ENCODE assay signal across 35 mouse cellular contexts in the genomic region with DNA sequence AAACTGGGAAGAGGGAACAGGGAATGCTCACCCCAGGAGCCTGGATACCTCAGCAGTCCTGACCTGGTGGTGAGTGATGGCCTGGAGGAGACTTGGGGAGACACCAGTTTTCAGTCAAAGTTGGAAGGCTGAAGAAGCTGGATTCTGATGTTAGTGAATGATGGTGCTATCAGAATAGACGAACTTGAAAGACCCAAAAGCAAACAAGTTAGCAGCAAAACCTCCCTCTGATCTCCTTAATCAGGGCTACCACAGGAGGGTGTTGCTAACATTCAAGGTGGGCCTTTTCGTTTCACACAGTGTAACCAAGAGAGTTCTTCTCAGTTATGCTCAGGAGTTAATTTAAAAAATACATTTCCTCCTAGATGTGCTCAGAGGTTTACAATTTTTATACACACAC. TPM values are rescaled to one million over a fixed set of nuclear protein-coding genes. Genes with fewer than 3 reads are reported as not detected.
"Had no signal": no experiment of that assay in that cellular context is flagged by ENCODE, and none has a peak within 500 bp of the region (broad histone marks: within the 10 kb centered on the region; RNA-seq: fewer than 3 reads in every experiment).

No protein-coding gene starts in this region.

- H3K27ac ChIP-seq: left cerebral cortex, adult 2 months; limb, embryonic 10.5 days; limb, embryonic 12.5 days; limb, embryonic 13.5 days; limb, embryonic 15.5 days; liver, embryonic 12.5 days; liver, embryonic 13.5 days; liver, embryonic 14.5 days; liver, embryonic 15.5 days; lung, embryonic 15.5 days; macrophage; midbrain, embryonic 10.5 days; midbrain, embryonic 12.5 days; midbrain, embryonic 13.5 days; midbrain, embryonic 15.5 days had no signal

- H3K36me3 ChIP-seq: limb, embryonic 10.5 days; limb, embryonic 12.5 days; limb, embryonic 13.5 days; limb, embryonic 15.5 days; liver, embryonic 12.5 days; liver, embryonic 13.5 days; liver, embryonic 15.5 days; lung, embryonic 15.5 days; midbrain, embryonic 10.5 days; midbrain, embryonic 12.5 days; midbrain, embryonic 13.5 days; midbrain, embryonic 15.5 days had no signal

- DNase-seq: left cerebral cortex, postnatal 4 days; liver; liver, embryonic 13.5 days; liver, postnatal 0 days; lung, adult 18-20 months; lung, adult 2 months; lung, embryonic 14.5 days; lung, postnatal 10 days; lung, postnatal 14 days; lung, postnatal 36 days; lung, postnatal 4 days; midbrain, embryonic 14.5 days had no signal

- H3K4me1 ChIP-seq: limb, embryonic 12.5 days; limb, embryonic 13.5 days; limb, embryonic 15.5 days; liver, embryonic 13.5 days; liver, embryonic 15.5 days; lung, embryonic 15.5 days; megakaryocyte, embryonic 14.5 days; midbrain, embryonic 10.5 days; midbrain, embryonic 12.5 days; midbrain, embryonic 13.5 days; midbrain, embryonic 15.5 days had no signal

- H3K9me3 ChIP-seq: limb, embryonic 10.5 days; limb, embryonic 12.5 days; limb, embryonic 13.5 days; limb, embryonic 15.5 days; liver, embryonic 12.5 days; liver, embryonic 13.5 days; liver, embryonic 15.5 days; lung, embryonic 15.5 days; megakaryocyte, embryonic 14.5 days; midbrain, embryonic 10.5 days; midbrain, embryonic 12.5 days; midbrain, embryonic 13.5 days; midbrain, embryonic 15.5 days had no signal

- H3K27me3 ChIP-seq: limb, embryonic 12.5 days; limb, embryonic 13.5 days; limb, embryonic 15.5 days; liver, embryonic 12.5 days; liver, embryonic 13.5 days; liver, embryonic 15.5 days; lung, embryonic 15.5 days; megakaryocyte, embryonic 14.5 days; midbrain, embryonic 12.5 days; midbrain, embryonic 13.5 days; midbrain, embryonic 15.5 days had no signal

- H3K4me2 ChIP-seq: limb, embryonic 12.5 days; limb, embryonic 13.5 days; limb, embryonic 15.5 days; liver, embryonic 11.5 days; liver, embryonic 12.5 days; liver, embryonic 13.5 days; liver, embryonic 15.5 days; lung, embryonic 14.5 days; lung, embryonic 15.5 days; midbrain, embryonic 11.5 days; midbrain, embryonic 12.5 days; midbrain, embryonic 13.5 days; midbrain, embryonic 15.5 days had no signal

- ATAC-seq: liver, embryonic 12.5 days; liver, postnatal 0 days; lung, postnatal 0 days; midbrain, embryonic 13.5 days; midbrain, embryonic 15.5 days; midbrain, embryonic 16.5 days had no signal

- H3K9ac ChIP-seq: limb, embryonic 12.5 days; limb, embryonic 13.5 days; limb, embryonic 15.5 days; liver, embryonic 12.5 days; liver, embryonic 13.5 days; liver, embryonic 14.5 days; liver, embryonic 15.5 days; liver, postnatal 0 days; lung, embryonic 14.5 days; lung, embryonic 15.5 days; midbrain, embryonic 12.5 days; midbrain, embryonic 13.5 days; midbrain, embryonic 15.5 days had no signal

- H3K4me3 ChIP-seq: left cerebral cortex, adult 2 months; limb, embryonic 10.5 days; limb, embryonic 12.5 days; limb, embryonic 13.5 days; limb, embryonic 15.5 days; liver, embryonic 12.5 days; liver, embryonic 13.5 days; liver, embryonic 15.5 days; lung, embryonic 15.5 days; megakaryocyte, embryonic 14.5 days; midbrain, embryonic 10.5 days; midbrain, embryonic 12.5 days; midbrain, embryonic 13.5 days; midbrain, embryonic 15.5 days; myocyte had no signal

RNA-seq across cellular contexts. Expression of gene Ctla4, which starts 3.5 kb away (rescaled TPM):
- polyA plus RNA-seq: limb, embryonic 10.5 days; liver, adult 2 months; liver, embryonic 11.5 days; liver, embryonic 12.5 days; liver, embryonic 13.5 days; liver, embryonic 14.5 days; liver, embryonic 15.5 days; liver, embryonic 16.5 days; liver, postnatal 0 days; lung, embryonic 14.5 days; lung, postnatal 0 days; macrophage; midbrain, embryonic 10.5 days; midbrain, embryonic 11.5 days; midbrain, embryonic 12.5 days; midbrain, embryonic 13.5 days; midbrain, embryonic 14.5 days; midbrain, embryonic 15.5 days; midbrain, embryonic 16.5 days; midbrain, postnatal 0 days; myocyte had no signal
